Mouse (Mus musculus): ENCODE measurements at regions not wholly inside any gene's neighbourhood (a gene's known extent, or its start where the extent isn't known, plus 50 kb on each side); places are given as distances from the start of the nearest gene placed in this dataset.

GRCm38 (mm10) chr13:5988407-5988806 lies 127.1 kb downstream of the Klf6 start:
- no peaks in the 10 kb centered on the region for H3K9me3 ChIP-seq (replicated peaks)
- 62% methylated on average over 7 of the region's 7 CpGs for WGBS (ENCODE audit: insufficient replicate concordance)

GRCm38 (mm10) chr13:6000559-6001217 lies 139.4 kb downstream of the Klf6 start:
- H3K4me1 ChIP-seq (replicated peaks) = no peaks in the 10 kb centered on the region
- H3K36me3 ChIP-seq (replicated peaks) = no peaks in the 10 kb centered on the region
- H3K9me3 ChIP-seq (replicated peaks) = no peaks in the 10 kb centered on the region
- H3K27me3 ChIP-seq = no peaks in the 10 kb centered on the region
- H3K4me3 ChIP-seq (replicated peaks) = no peak overlapping the region
- ATAC-seq (ENCODE audit: insufficient read depth) = no peak
- H3K9ac ChIP-seq = no peak overlapping the region
- WGBS (ENCODE audit: insufficient replicate concordance) = 56% methylated on average over 8 of the region's 8 CpGs
- H3K4me2 ChIP-seq = no peak overlapping the region
- no peak overlapping the region for H3K27ac ChIP-seq (replicated peaks)

More at GRCm38 (mm10) chr13:5988407-5988806, 127.1 kb downstream of the Klf6 start:
- no peak for ATAC-seq (ENCODE audit: insufficient read depth)
- H3K9ac ChIP-seq = no peak overlapping the region
- no peak overlapping the region for H3K27ac ChIP-seq (replicated peaks)
- H3K36me3 ChIP-seq (replicated peaks) = no peaks in the 10 kb centered on the region
- no peaks in the 10 kb centered on the region for H3K27me3 ChIP-seq
- no peak overlapping the region for H3K4me3 ChIP-seq (replicated peaks)
- H3K4me2 ChIP-seq = no peak overlapping the region
- H3K4me1 ChIP-seq (replicated peaks) = no peaks in the 10 kb centered on the region

DNA sequence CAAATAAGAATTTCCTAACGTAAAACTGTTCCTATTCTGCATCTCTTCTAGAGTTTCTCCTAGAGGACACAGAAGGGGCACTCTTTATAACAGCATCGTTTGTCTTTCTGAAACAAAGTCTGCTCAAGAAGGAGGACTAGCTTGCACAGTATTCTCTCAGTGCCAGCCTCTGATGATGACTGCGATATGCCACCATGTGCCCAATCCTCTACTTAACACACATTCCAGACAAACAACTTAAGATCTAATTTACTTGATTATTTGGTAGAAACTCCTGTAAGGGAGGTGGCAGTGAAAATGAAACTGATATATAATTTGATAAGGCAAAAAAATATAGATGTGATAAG lies 139.9 kb downstream of the Klf6 start:
- H3K4me3 ChIP-seq (replicated peaks) = no peak overlapping the region
- H3K27ac ChIP-seq (replicated peaks) = no peak overlapping the region
- H3K9ac ChIP-seq = no peak overlapping the region
- no peaks in the 10 kb centered on the region for H3K4me1 ChIP-seq (replicated peaks)
- no peak for ATAC-seq (ENCODE audit: insufficient read depth)
- no peak overlapping the region for H3K4me2 ChIP-seq
- H3K27me3 ChIP-seq = no peaks in the 10 kb centered on the region
- no peaks in the 10 kb centered on the region for H3K36me3 ChIP-seq (replicated peaks)
- 66% methylated on average over 3 of the region's 3 CpGs for WGBS (ENCODE audit: insufficient replicate concordance)
- H3K9me3 ChIP-seq (replicated peaks) = no peaks in the 10 kb centered on the region

GRCm38 (mm10) chr13:6005901-6006300 lies 144.6 kb downstream of the Klf6 start:
- Histone ChIP-seq H3K27me3 (no peaks in the 10 kb centered on the region), H3K4me1 (replicated peaks) (no peaks in the 10 kb centered on the region), H3K4me3 (replicated peaks) (no peak overlapping the region), H3K27ac (replicated peaks) (no peak overlapping the region), H3K9me3 (replicated peaks) (no peaks in the 10 kb centered on the region), H3K9ac (no peak overlapping the region), H3K36me3 (replicated peaks) (no peaks in the 10 kb centered on the region), H3K4me2 (no peak overlapping the region)
- no peak for ATAC-seq (ENCODE audit: insufficient read depth)
- WGBS (ENCODE audit: insufficient replicate concordance) = 75% methylated on average over 6 of the region's 6 CpGs

- Histone ChIP-seq H3K36me3 (replicated peaks) (no peaks in the 10 kb centered on the region), H3K4me3 (replicated peaks) (no peak overlapping the region), H3K4me1 (replicated peaks) (no peaks in the 10 kb centered on the region), H3K9ac (no peak overlapping the region), H3K9me3 (replicated peaks) (no peaks in the 10 kb centered on the region), H3K4me2 (no peak overlapping the region), H3K27ac (replicated peaks) (no peak overlapping the region), H3K27me3 (no peaks in the 10 kb centered on the region)
- 53% methylated on average over 1 of the region's 1 CpGs for WGBS (ENCODE audit: insufficient replicate concordance)
- ATAC-seq (ENCODE audit: insufficient read depth) = no peak
These were observed 148.4 kb downstream of the Klf6 start for GRCm38 (mm10) chr13:6009671-6010070.

- H3K9ac ChIP-seq = no peak overlapping the region
- H3K27ac ChIP-seq (replicated peaks) = no peak overlapping the region
These were observed 165.9 kb downstream of the Klf6 start for GRCm38 (mm10) chr13:6027207-6027606.

DNA sequence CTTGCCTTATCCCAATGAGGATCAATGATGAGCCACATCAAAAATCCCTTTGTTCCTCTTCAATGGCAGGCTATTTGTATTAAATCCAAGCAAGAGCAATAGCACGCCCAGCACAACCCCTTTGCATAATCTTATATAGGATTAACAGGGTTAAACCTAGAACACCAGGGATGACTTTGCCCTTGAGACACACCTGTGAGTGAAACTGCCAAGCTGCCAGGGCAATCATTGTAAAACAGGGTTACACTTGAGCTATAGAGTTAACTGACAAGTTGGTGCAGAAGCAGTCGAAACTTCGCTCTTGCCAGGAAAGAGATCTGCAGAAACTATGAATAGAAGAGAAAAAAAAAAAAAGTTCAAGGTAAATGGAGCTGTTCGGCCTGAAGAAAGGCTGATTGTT lies 167.6 kb downstream of the Klf6 start:
- H3K4me3 ChIP-seq (replicated peaks) = no peak overlapping the region
- no peaks in the 10 kb centered on the region for H3K36me3 ChIP-seq (replicated peaks)
- ATAC-seq (ENCODE audit: insufficient read depth) = no peak

More at GRCm38 (mm10) chr13:6027207-6027606, 165.9 kb downstream of the Klf6 start:
- no peak overlapping the region for H3K4me2 ChIP-seq
- no peaks in the 10 kb centered on the region for H3K36me3 ChIP-seq (replicated peaks)
- no peaks in the 10 kb centered on the region for H3K9me3 ChIP-seq (replicated peaks)
- no peaks in the 10 kb centered on the region for H3K27me3 ChIP-seq
- 50% methylated on average over 4 of the region's 4 CpGs for WGBS (ENCODE audit: insufficient replicate concordance)
- H3K4me1 ChIP-seq (replicated peaks) = no peaks in the 10 kb centered on the region
- ATAC-seq (ENCODE audit: insufficient read depth) = no peak
- no peak overlapping the region for H3K4me3 ChIP-seq (replicated peaks)

GRCm38 (mm10) chr13:6029461-6029860 lies 168.2 kb downstream of the Klf6 start:
- no peak overlapping the region for H3K27ac ChIP-seq (replicated peaks)
- no peak for ATAC-seq (ENCODE audit: insufficient read depth)
- 71% methylated on average over 6 of the region's 6 CpGs for WGBS (ENCODE audit: insufficient replicate concordance)

More for the DNA sequence above, 167.6 kb downstream of the Klf6 start:
- WGBS (ENCODE audit: insufficient replicate concordance) = 60% methylated on average over 4 of the region's 4 CpGs
- Histone ChIP-seq H3K27ac (replicated peaks) (no peak overlapping the region), H3K4me2 (no peak overlapping the region), H3K9ac (no peak overlapping the region), H3K9me3 (replicated peaks) (no peaks in the 10 kb centered on the region), H3K27me3 (no peaks in the 10 kb centered on the region), H3K4me1 (replicated peaks) (no peaks in the 10 kb centered on the region)

DNA sequence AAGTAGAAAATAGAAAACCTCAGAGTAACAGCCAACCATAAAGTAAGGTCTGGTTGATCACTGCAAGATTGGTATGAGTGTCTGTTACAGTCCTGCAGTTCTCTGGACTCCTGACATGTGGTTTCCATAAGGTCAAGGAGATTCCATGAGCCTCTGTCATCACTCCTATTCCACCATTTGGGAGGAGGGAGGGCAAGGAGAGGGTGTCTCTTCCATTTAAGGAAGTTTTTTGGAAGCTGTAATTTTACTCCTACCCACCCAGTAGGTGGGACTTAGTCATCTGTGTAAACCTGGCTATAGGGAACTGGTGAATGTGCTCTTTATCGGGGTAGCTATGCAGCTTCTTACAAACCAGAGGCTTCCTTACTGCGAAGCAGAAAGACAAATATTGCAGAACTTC lies 168.8 kb downstream of the Klf6 start:
- no peak for ATAC-seq (ENCODE audit: insufficient read depth)
- H3K4me2 ChIP-seq = no peak overlapping the region
- no peak overlapping the region for H3K9ac ChIP-seq
- no peaks in the 10 kb centered on the region for H3K36me3 ChIP-seq (replicated peaks)
- no peak overlapping the region for H3K4me3 ChIP-seq (replicated peaks)
- H3K27me3 ChIP-seq = no peaks in the 10 kb centered on the region
- no peaks in the 10 kb centered on the region for H3K9me3 ChIP-seq (replicated peaks)
- H3K27ac ChIP-seq (replicated peaks) = no peak overlapping the region
- 50% methylated on average over 2 of the region's 2 CpGs for WGBS (ENCODE audit: insufficient replicate concordance)
- H3K4me1 ChIP-seq (replicated peaks) = no peaks in the 10 kb centered on the region

More at GRCm38 (mm10) chr13:6029461-6029860, 168.2 kb downstream of the Klf6 start:
- no peaks in the 10 kb centered on the region for H3K36me3 ChIP-seq (replicated peaks)
- no peaks in the 10 kb centered on the region for H3K4me1 ChIP-seq (replicated peaks)
- no peaks in the 10 kb centered on the region for H3K27me3 ChIP-seq
- no peak overlapping the region for H3K4me3 ChIP-seq (replicated peaks)
- no peaks in the 10 kb centered on the region for H3K9me3 ChIP-seq (replicated peaks)
- H3K9ac ChIP-seq = no peak overlapping the region
- H3K4me2 ChIP-seq = no peak overlapping the region

DNA sequence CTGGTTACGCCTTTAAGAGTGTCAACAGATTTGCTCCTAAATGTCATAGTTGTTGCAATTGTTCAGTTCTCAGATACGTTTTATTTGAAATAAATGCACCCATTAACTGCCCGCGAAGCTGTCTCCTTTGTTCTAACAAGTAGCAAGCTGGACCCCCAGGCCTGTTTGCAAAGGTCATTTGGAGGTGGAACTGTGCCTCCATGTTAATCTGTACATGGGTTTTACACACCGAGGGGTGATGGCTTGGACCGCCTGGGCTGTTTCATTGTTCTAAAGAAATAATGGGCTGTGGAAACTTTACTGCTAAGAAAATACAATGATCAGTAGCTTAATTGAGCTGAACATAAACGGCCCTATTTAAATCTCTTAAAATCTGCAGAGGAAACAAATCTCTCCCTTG lies 178.8 kb downstream of the Klf6 start:
- ATAC-seq (ENCODE audit: insufficient read depth) = no peak
- Histone ChIP-seq H3K4me3 (replicated peaks) (no peak overlapping the region), H3K4me1 (replicated peaks) (no peaks in the 10 kb centered on the region), H3K36me3 (replicated peaks) (no peaks in the 10 kb centered on the region), H3K27me3 (no peaks in the 10 kb centered on the region), H3K27ac (replicated peaks) (no peak overlapping the region), H3K9me3 (replicated peaks) (no peaks in the 10 kb centered on the region), H3K4me2 (no peak overlapping the region), H3K9ac (no peak overlapping the region)
- WGBS (ENCODE audit: insufficient replicate concordance) = 67% methylated on average over 7 of the region's 7 CpGs

DNA sequence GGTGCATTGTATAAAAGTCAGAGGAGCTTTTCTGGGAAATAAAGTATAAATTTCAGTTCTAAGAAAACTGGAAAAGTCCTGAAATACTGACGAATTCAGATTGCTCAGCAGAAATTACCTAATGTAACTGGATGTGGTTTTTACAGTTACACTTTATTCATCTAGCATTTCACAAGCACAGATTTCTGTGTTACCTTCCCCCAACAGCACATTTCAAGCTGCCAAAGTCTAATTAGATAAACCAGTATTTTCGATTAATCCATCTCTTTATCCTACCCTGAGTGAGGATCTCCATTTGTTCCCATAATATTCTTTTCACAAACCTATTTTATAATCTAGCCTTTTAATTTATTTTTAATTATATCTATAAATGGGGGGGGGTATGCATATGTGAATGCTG lies 179.4 kb downstream of the Klf6 start:
- 57% methylated on average over 2 of the region's 2 CpGs for WGBS (ENCODE audit: insufficient replicate concordance)
- no peak overlapping the region for H3K9ac ChIP-seq
- no peaks in the 10 kb centered on the region for H3K36me3 ChIP-seq (replicated peaks)
- ATAC-seq (ENCODE audit: insufficient read depth) = no peak
- H3K9me3 ChIP-seq (replicated peaks) = no peaks in the 10 kb centered on the region
- H3K27ac ChIP-seq (replicated peaks) = no peak overlapping the region
- no peaks in the 10 kb centered on the region for H3K27me3 ChIP-seq
- no peaks in the 10 kb centered on the region for H3K4me1 ChIP-seq (replicated peaks)
- H3K4me3 ChIP-seq (replicated peaks) = no peak overlapping the region
- H3K4me2 ChIP-seq = no peak overlapping the region

GRCm38 (mm10) chr13:6042495-6042894 lies 181.2 kb downstream of the Klf6 start:
- Histone ChIP-seq H3K4me3 (replicated peaks) (no peak overlapping the region), H3K4me1 (replicated peaks) (no peaks in the 10 kb centered on the region), H3K27ac (replicated peaks) (no peak overlapping the region), H3K36me3 (replicated peaks) (no peaks in the 10 kb centered on the region), H3K4me2 (no peak overlapping the region), H3K9me3 (replicated peaks) (no peaks in the 10 kb centered on the region), H3K27me3 (no peaks in the 10 kb centered on the region), H3K9ac (no peak overlapping the region)
- 62% methylated on average over 6 of the region's 6 CpGs for WGBS (ENCODE audit: insufficient replicate concordance)
- no peak for ATAC-seq (ENCODE audit: insufficient read depth)

All from liver, embryonic 15.5 days (tissue).